Mouse (Mus musculus) frontal cortex, adult 2 months (tissue): Measurements from ENCODE around the gene Vmn1r103. TPM values are rescaled to one million over a fixed set of nuclear protein-coding genes. Genes with fewer than 3 reads are reported as not detected.
"Not testable (repeated sequence)": the region's sequence is repeated elsewhere in the genome, so short reads cannot be mapped to it uniquely, and the experiment has no call there.

ENCODE experiments used
- DNase-seq, 2 experiments: peaks; one replicate each; pipeline ENCODE4 v3.0.0; 2022; ENCODE audit warnings: low spot score in 1 of 2; ENCODE audit errors: extremely low spot score in 1 of 2
- polyA plus RNA-seq: library from polyadenylated mRNA; depleted of rRNA; stranded (reverse); fragments of >200 nt; gene quantifications from 2 replicates; pipeline ENCODE4 v1.2.3, GENCODE M21; 2012; rRNA removed

The Vmn1r103 gene
- polyA plus RNA-seq: not detected in 2 replicates

GRCm38 (mm10) chr7:20510434-20510833 is at the start of gene Vmn1r103:
Vmn1r103 (minus strand) TSS chr7:20510534.
- not testable (repeated sequence) for DNase-seq

GRCm38 (mm10) chr7:20545657-20546056 is 35.3 kb upstream of the Vmn1r103 start, which contains the start of gene Gm5726:
Gm5726 (minus strand) TSS chr7:20545757.
- not testable (repeated sequence) for DNase-seq

- not testable (repeated sequence) for DNase-seq
Measured at GRCm38 (mm10) chr7:20533537-20533936, 23.2 kb upstream of the Vmn1r103 start, which contains the start of gene Vmn1r104. Vmn1r104 (plus strand) TSS chr7:20533837.

- not testable (repeated sequence) for DNase-seq
Measured at GRCm38 (mm10) chr7:20474825-20475224, 35.5 kb downstream of the Vmn1r103 start, which contains the start of gene Gm10670. Gm10670 (minus strand) TSS chr7:20474925.

Other genes starting within 250 kb of the Vmn1r103 start
- not detected in 2 replicates for gene Gm5890, start 247.7 kb downstream of the Vmn1r103 start, polyA plus RNA-seq
- not detected in 2 replicates for gene Gm4133, start 176.5 kb downstream of the Vmn1r103 start, polyA plus RNA-seq
- not detected in 2 replicates for gene Gm5728, start 135.1 kb downstream of the Vmn1r103 start, polyA plus RNA-seq
- gene Vmn1r100, start 92.6 kb downstream of the Vmn1r103 start, polyA plus RNA-seq: not detected in 2 replicates
- gene Vmn1r101, start 67.9 kb downstream of the Vmn1r103 start, polyA plus RNA-seq: not detected in 2 replicates
- not detected in 2 replicates for gene Gm10670, start 35.6 kb downstream of the Vmn1r103 start, polyA plus RNA-seq
- not detected in 2 replicates for gene Vmn1r104, start 23.3 kb upstream of the Vmn1r103 start, polyA plus RNA-seq
- gene Gm5726, start 35.2 kb upstream of the Vmn1r103 start, polyA plus RNA-seq: not detected in 2 replicates
- not detected in 2 replicates for gene Gm4141, start 65.7 kb upstream of the Vmn1r103 start, polyA plus RNA-seq
- gene Gm4513, start 88.5 kb upstream of the Vmn1r103 start, polyA plus RNA-seq: not detected in 2 replicates
- not detected in 2 replicates for gene Vmn1r107, start 158.4 kb upstream of the Vmn1r103 start, polyA plus RNA-seq
- gene Vmn1r111, start 192.7 kb upstream of the Vmn1r103 start, polyA plus RNA-seq: not detected in 2 replicates
- not detected in 2 replicates for gene Gm10668, start 220.1 kb upstream of the Vmn1r103 start, polyA plus RNA-seq